Mouse (Mus musculus) CD4-positive, CD25-positive, alpha-beta regulatory T cell, adult 2 months (primary cell): ENCODE measurements around the gene Myo1g.

Experiments used
- DNase-seq: peaks from one replicate; pipeline ENCODE4 v3.0.0-alpha.2; 2012; ENCODE audit warnings: low read depth, low spot score

Myo1g gene

DNA sequence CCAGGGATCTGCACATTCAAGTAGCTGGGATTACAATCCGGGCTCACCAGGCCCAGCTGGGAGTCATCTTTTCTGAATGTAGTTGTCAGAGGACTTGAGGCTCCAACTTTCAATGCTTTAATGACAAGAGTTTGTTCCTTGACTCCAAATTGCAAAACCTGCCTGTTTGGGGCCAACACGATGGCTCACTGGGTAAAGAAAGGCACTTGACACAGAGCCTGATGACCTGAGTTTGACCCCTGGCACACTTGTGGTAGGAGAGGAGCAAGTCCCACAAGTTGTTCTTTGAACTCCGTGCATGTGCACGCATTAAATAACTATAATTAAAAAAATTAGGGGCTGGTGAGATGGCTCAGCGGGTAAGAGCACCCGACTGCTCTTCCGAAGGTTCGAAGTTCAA, 9.2 kb upstream of the Myo1g start:
- DNase-seq, result no peak

DNA sequence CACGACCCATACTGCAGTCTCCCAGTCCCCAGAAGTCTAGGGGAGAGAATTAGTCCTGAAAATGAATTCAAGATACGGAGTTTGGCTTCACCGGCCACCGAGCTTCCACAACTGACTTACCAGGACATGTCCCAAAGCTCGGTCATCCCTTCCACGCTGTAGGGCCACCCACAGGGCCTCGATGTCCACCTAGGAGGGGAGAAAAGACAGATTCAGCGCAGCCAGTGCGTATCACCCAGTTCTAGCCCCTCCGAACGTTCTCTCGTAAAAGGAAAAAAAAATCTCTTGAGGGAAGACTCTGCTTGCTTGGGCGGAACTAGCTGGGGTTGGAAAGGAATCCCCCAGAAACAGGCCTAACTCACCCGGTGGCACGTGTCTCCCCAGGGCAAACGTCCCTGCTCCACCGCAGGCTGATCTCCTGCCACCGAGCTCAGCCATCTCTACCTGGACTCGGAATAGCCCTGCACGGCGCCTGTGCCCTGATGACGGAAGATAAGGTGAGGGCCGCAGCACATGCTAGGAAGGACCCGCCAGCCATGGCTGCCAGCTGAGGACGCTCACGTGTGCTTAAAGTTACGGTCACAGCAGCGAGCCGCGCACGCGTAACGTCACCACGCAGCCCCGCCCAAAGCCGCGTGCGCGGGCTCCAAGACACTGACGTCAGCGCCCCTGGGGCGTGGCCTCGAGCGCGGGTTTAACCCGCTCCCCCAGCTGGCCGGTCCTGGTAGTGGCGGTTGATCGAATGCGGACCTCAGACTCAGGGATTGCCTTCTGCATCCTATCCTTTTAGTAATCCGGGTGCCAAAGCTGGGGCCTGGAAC, 7.6 kb upstream of the Myo1g start:
- DNase-seq, result peak; percentile 100

DNA sequence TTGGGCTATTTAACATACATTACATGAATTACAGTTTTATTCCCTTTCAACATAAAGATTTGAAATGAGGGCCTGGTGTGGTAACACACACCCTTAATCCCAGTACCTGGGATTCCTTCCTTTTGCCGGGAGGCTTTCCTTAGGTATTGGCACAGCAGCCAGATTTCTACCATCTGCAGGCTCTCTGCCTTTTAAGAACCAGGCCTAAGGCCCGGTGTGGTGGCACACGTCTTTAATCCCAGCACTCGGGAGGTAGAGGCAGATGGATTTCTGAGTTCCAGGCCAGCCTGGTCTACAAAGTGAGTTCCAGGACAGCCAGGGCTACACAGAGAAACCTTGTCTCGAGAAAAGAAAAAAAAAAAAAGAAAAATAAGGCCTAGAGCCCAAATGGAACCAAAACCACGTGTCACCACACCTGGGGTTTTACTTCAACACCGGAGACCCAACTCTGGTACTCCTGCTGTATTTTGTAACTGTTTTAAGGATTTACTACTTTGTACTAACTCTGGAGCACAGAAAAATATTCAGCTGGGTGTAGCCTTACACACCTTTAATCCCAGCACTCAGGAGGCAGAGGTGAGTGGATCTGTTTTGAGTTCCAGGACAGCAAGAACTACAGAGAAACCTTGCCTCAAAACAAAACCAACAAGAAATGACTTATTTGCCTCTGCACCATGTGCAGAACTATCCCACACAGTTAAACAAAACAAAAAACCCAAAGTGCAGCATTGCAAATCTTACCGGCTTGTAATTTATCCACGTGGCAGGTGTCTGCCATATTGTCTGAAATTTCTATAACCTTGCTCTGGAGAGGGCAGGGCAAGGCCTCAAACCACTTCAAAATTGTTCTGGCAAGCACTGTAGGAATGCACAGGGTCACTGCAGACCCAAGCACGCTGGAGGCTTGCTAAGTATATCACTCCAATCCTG, 6.8 kb upstream of the Myo1g start:
- DNase-seq, result peak; percentile 33

DNA sequence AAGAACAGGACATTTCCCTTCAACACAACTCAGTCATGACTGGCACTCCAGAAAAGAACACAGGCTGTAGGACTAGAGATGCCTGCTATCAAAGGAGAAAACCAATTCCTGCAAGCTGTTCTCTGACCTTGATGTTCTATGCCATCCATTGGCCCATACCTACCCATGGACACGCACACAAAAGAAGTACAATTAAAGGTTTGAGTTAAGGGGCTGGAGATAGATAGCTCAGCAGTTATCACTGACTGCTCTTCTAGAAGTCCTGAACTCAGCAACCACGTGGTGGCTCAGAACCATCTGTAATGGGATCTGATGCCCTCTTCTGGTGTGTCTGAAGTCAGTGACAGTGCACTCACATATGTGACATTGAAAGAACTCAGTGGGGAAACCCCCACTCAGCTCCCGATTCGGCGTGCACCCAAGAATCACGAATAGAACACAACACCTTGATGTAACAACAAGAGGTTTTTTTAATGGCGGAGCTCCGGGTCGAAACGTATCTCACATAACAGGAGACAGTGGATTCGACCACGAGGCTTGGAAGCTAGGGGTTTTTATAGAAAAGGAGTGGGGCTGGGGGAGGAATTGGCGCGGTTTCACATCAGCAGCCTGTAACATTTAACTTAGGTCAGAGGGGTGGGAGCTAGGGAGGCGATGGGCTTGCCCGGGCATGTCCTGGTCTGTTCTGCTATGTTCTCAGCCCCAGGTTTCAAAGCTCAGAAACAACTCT, 5.9 kb upstream of the Myo1g start:
- DNase-seq, result peak; percentile 49

DNA sequence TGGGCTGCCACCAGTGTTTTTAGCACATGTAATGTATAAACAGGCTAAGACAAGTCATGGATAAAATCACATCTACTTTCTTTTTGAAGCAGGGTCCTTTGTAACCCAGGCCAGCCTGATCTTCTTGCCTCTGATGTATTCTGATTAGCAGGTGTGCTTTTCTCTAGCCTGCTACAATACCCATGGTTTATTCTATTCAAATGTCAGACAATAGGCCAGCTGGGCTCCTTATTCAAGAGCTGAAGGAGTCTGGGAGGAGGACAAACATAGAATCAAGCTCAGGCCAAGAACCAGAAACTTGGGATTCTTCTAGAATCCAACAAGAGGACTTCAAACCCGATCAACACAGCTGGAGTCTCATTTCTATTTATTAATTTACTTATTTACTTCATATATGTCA, 4.5 kb upstream of the Myo1g start:
- DNase-seq, result no peak

DNA sequence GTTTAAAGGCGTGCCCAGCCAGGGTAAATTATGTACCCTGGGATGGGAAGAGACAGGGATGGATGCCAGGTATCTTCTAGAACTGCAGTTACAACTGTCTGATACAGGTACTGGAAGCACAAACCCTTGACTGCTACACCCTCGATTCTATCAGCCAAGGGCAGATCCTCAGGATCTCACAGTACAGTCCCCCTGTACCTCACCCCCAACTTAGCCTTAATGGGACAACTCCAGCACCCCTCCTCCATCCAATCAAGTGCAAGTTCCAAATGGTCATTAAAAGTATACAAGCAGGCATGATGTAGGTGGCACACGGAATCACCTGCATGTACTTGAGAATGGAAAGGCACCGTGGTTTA, 4.1 kb upstream of the Myo1g start:
- DNase-seq, result no peak

DNA sequence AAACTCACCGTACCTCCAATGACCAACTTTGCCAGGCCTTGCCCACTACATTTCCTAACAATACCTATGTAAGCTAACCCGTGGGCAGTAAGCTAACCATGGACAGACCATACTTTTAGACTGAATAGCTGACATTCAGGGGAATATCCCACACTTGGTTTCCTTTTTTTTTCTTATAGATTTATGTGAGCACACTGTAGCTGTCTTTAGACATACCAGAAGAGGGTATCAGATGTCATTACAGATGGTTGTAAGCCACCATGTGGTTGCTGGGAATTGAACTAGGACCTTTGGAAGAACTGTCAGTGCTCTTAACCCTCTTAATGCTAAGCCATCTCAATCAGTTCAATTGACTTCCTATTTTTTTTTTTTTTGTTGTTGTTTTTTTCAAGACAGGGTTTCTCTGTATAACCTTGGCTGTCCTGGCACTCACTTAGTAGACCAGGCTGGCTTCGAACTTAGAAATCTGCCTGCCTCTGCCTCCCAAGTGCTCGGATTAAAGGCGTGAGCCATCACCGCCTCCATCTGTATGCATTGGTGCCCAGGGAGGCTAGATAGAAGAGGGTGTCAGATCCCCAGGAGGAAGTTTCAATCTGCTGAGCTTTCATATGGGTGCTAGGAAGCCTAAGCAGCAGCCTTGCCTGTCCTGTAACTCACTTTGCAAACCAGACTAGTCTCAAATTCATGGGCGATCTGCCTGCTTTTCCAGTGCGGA, 3.6 kb upstream of the Myo1g start:
- DNase-seq, result no peak

DNA sequence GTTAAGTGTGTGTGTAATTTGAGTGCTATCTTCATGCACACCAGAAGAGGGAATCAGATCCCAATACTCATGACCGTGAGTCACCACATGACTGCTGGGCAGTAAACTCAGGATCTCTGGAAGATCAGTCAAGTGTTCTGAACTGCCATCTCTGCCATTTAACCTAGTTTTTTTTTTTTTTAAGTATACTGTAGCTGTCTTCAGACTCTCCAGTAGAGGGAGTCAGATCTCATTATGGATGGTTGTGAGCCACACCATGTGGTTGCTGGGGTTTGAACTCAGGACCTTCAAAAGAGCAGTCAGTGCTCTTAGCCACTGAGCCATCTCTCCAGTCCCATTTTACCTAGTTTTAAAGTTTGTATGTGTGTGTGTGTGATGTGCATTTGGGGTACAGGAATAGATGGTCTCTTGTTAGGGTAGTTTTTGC, 2.9 kb upstream of the Myo1g start:
- DNase-seq, result peak; percentile 45

DNA sequence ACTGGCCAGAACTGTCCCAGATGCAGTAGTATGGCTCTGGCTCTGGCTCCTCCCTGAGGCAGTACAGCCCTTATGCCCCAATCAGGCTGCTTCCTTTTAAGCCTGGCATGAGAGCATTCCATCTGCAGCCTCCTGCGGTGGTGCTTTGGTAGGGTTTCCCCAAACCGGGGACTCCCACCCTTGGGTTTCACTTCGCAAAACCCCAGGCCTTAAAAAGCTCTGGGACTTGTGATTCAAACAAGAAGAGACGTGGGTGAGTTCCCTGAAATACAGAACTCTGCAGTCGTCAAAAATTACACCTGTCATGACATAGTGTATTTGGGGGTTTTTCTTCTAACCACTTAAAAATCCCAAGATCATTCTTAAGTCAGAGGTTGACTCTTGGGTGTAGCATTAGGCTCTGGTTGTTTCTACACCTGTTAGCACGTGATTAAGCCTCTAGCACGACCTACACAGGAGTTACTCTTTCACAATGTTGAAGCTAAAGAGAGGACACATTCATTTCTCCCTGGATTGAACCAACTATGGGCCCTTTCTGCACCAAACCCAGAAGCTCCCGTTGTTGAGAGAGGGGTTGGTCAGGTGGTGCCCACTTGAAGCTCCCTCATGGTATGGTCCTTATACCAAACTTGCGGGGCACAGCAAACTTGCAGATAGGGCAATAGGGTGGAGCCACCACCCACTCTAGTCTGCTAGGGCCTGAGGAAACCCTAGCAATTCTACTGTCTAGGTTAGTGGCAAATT, 2.2 kb upstream of the Myo1g start:
- peak; percentile 74 for DNase-seq

DNA sequence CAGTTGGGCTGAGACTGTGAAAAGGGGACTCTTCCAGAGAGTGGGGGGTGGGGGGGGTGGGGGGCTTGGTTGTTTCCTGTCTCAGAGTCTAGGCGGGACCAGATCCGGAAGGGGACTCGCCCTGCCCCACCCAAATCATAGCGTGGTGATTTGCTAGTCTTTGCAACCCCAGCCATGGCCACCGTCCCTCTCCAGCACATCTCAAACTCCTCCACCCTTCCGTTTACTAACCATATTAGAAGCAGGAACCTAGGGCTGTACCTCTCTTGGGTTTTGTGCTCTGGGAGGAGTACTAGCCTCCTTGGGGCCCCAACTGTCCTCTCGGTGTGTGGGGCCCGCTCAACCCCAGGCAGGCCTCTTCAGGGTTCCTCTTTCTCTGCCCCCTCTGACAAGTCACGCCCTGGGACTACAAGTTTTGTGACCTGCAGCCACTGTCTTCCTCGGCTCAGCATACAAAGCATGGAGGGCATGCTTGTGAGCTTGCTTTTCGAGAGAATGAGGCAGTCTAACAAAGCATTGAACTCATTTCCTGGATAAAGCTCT, 1.2 kb downstream of the Myo1g start:
- DNase-seq, result peak; percentile 61

DNA sequence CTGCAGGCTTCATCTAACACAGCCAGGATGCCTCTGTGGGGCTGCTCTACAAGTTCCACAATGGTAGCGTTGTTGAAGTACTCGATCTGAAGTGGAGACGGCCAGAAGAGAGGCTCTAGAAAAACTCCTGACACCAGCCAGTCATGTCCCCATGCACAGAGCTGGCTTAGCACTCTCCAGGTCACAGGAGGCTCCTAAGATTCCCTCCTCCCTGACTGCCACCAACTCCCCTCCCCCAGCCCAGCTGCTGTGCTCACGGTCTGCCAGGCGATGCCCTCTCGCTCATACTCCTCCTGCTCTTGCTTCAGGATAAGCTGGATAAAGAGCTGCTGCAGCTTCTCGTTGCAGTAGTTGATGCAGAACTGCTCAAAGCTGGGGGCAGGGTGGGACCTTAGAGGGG, 5.9 kb downstream of the Myo1g start:
- no peak for DNase-seq

DNA sequence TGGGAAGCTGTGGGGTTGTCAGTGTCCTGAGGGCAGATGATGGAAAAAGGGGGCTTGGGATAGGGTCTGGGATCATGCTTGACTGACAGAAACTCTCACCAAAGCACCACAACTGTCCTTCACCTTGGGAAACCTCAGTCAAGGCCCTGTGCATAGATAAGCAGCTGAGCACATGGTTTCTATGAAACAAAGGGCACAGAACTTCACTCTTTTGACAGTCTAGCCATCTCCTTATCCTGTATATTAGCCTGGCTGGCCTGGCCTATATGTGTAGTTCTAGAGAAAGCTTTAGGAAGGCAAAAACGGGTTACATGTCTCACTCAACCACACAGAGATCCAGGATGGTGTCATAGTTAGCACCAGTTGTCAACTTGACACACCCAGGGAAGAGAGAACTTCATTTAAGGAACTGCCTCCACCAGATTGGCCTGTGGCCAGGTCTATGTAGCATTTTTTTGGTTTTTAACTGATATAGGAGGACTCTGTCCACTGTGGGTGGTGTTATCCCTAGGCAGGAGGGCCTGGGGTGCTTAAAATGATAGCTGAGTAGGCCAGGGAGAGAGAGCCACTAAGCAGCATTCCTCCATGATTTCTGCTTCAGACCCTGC, 12.4 kb downstream of the Myo1g start:
- DNase-seq, result no peak

DNA sequence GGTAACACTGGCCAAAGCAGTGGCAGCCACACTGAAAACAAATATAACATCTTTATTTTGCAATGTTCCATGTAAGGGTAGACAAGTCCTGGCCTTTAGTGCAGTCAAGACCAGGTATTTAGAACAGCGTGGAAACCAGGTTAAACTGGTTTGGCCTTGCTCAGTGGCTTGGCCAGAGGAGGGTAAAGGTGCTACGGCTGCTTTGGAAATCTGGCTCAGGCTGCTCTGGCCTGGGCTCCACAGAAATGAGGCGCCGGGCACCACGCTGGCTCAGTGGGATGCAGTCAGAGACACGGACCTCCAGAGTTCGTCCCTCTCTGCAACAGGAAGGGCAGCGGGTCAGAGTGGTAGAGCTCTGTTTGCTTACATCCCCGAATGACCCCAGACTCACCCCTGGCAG, 14.2 kb downstream of the Myo1g start:
- no peak for DNase-seq

DNA sequence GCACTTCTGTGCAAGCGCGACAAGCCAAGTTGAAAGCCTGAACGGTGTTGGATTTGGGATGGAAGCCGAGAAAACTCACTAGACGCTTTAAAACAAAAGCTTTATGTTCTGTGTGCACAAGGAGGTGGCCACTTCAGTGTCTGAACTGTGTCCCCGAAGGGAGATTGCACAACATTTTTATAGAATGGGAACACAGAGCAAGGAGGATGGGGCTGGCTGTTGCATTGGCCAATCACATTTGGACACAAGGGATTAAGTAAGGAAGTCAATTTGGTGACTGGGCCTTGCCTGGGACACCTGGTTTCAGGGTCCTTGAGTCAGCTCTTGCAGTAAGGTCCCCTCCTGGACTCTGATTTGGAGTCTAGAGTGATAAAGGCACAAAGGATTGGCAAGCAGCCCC, 16.1 kb downstream of the Myo1g start:
- no peak for DNase-seq

DNA sequence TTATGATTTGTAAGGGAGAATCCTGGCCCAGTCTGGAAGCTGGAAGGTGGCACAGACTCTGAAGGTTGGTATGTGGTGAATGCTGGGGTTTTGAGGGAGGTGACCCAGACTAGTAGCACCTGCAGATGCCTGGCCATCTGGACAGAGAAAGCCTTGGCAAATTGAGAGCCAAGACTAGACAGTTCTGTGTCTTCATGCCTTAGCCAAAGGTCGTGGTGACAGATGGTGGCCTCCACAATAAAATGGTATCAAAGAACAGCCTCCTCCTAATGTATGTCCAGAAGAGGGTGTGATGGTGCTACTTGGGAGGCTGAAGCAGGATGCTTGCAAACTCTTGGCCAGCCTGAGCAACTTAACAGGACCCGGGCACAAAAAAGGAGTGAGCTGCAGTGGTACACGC, 16.5 kb downstream of the Myo1g start:
- no peak for DNase-seq

DNA sequence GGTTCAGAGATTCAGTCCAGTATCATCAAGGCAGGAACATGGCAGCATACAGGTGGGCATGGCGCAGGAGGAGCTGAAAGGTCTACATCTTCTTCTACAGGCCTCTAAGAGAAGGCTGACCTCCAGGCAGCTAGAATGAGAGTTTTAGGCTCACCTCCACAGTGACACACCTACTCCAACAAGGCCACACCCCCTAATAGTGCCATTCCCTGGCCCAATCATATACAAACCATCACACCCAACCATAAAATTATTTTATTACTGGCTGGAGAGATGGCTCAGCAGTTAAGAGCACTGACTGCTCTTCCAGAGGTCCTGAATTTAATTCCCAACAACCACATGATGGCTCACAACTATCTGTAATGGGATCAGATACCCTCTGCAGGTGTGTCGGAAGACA, 18.3 kb downstream of the Myo1g start:
- DNase-seq, result no peak

DNA sequence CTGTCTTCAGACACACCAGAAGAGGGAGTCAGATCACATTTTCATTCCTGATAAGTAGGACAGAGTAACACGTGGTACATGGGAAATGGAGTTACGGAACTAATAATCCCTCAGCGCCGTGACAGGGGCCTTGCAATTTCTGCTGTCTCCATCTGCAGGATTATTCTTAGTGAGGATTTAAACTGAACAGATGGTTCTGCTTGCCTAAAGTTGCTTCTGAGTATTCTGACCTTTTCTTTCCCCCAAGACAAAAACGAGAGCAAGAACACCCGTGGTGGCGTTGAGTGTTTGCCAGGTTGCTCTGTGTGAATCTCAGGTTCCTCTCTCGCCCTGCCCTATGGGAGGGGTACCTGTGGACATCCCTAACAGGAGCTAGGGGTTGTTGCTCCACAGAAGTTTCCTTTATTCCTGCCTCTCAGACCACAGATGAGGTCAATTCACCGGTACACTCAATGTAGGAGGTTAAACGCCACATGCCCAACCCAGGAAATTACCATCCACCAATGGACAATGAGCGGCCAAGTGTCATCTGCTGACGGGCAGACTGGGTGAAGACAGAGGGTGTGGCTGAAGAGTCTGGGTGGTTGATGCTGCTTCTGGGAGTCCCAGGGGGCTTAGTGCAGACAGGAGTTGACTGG, 23.3 kb downstream of the Myo1g start:
- DNase-seq, result peak; percentile 63

DNA sequence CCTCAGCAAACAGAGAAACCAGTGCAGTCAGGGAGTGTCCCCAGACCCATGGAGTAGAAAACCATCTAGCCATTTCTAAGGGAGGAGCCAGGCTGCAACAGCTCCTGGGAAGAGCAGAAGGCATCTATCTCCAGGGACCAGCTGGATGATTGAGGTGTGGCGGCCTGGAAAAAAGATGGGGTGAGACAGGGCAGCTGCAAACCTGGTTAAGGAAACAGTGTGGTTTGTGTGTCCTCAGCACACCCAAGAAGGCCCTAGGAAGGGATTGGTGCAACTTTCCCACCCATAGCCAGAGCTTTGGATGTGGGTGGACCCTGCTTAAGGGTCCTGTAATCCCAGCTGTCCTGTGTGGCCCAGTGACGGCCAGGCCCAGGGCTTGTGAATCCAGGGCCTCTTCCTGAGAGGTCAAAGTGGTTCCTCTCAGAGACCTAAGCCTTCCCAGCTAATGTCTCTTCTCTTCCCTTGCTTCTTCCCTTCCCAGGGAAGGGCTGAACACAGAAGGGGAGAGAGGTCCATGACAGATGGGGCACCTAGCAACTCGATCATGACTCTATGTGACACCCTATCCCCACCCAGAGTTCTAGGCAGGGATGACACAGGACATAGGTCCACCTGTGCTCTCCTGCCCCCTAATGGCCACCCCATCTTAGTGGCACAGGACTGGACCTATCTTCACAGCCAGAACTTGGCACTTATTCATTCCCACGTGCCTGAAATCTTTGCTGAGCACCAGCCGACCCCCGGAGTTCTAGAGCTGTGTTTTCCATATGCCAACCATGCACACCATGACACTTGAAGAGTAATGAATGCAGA, 30.9 kb downstream of the Myo1g start:
- peak; percentile 77 for DNase-seq

DNA sequence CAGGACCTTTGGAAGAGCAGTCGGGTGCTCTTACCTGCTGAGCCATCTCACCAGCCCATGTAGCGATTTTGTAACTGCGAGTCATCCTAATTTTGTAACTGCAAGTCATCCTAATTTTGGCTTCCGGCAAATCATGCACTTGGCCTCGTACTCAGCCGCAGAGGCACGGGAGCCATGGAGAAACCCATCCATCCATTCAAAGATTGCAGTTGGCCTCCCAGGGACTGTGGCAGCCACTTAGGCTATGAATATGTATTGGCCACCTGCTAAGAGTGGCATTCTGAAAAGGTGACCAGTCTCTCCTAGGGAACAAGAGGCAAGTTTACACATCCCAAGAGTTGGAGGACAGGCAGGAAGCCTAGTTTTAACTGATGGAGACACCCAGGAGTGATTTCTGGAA, 31.5 kb downstream of the Myo1g start:
- DNase-seq, result no peak
